20 mouse cellular contexts compared by ENCODE assay signal in genomic region chr8:110485234-110485633, GRCm38 (mm10).
"Had no signal": no experiment of that assay in that cellular context is flagged by ENCODE, and none has a peak within 500 bp of the region (broad histone marks: within the 10 kb centered on the region; RNA-seq: fewer than 3 reads in every experiment).

No protein-coding gene starts in this region.

- H3K4me1 ChIP-seq: liver, embryonic 13.5 days; liver, embryonic 15.5 days; lung, embryonic 15.5 days; stomach, embryonic 15.5 days had no signal

- H3K27me3 ChIP-seq: liver, embryonic 13.5 days; liver, embryonic 15.5 days; lung, embryonic 15.5 days; neural tube, embryonic 13.5 days; neural tube, embryonic 15.5 days; stomach, embryonic 15.5 days had no signal

- DNase-seq: liver; liver, embryonic 13.5 days; liver, postnatal 0 days; midbrain, embryonic 14.5 days; retina, postnatal 1 day; right cerebral cortex, adult 18-20 months; thymus, adult 2 months; thymus, postnatal 25 days; thymus, postnatal 4 days had no signal

- H3K4me3 ChIP-seq: liver, embryonic 13.5 days; liver, embryonic 15.5 days; lung, embryonic 15.5 days; midbrain, embryonic 10.5 days; midbrain, embryonic 12.5 days; myocyte; neural tube, embryonic 13.5 days; neural tube, embryonic 15.5 days; stomach, embryonic 15.5 days had no signal

- H3K9me3 ChIP-seq: liver, embryonic 15.5 days; lung, embryonic 15.5 days; midbrain, embryonic 10.5 days; midbrain, embryonic 12.5 days; neural tube, embryonic 15.5 days; stomach, embryonic 15.5 days had no signal

- H3K9ac ChIP-seq: liver, embryonic 13.5 days; liver, embryonic 15.5 days; liver, postnatal 0 days; lung, embryonic 15.5 days; midbrain, embryonic 12.5 days; neural tube, embryonic 13.5 days; neural tube, embryonic 15.5 days; stomach, embryonic 15.5 days had no signal

- H3K4me2 ChIP-seq: liver, embryonic 11.5 days; liver, embryonic 13.5 days; liver, embryonic 15.5 days; lung, embryonic 15.5 days; midbrain, embryonic 12.5 days; neural tube, embryonic 13.5 days; neural tube, embryonic 15.5 days; stomach, embryonic 15.5 days had no signal

- ATAC-seq: liver, postnatal 0 days; midbrain, embryonic 16.5 days had no signal

- H3K36me3 ChIP-seq: liver, embryonic 13.5 days; liver, embryonic 15.5 days; lung, embryonic 15.5 days; midbrain, embryonic 10.5 days; midbrain, embryonic 12.5 days; neural tube, embryonic 13.5 days; neural tube, embryonic 15.5 days; stomach, embryonic 15.5 days had no signal

- H3K27ac ChIP-seq: liver, embryonic 13.5 days; liver, embryonic 15.5 days; lung, embryonic 15.5 days; midbrain, embryonic 10.5 days; midbrain, embryonic 12.5 days; neural tube, embryonic 13.5 days; neural tube, embryonic 15.5 days; stomach, embryonic 15.5 days; stomach, postnatal 0 days had no signal
